Mouse (Mus musculus): ENCODE measurements at regions not wholly inside any gene's neighbourhood (a gene's known extent, or its start where the extent isn't known, plus 50 kb on each side); places are given as distances from the start of the nearest gene placed in this dataset.
"Not testable (repeated sequence)": the region's sequence is repeated elsewhere in the genome, so short reads cannot be mapped to it uniquely, and the experiment has no call there.

DNA sequence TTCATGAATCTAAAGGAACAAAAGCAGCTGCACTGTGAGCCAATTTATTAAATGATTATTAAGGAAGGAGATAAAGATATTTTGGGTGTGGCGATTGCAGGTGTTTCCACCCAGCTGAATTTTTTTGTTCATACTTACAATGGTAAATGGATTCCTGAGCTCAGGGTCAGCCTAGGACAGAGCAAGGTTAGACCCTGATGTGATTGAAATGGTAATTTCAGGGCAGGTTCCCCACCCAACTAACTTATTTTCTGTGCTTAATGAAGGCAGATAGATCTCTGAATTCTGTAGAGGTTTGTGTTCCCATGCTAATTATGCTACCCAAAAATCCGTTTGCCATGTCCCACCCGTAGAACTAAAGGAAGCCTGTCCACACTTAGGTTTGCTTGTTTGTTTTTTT lies 258.8 kb upstream of the St6gal2 start:
- DNase-seq = no peak

- no peak for DNase-seq
These were observed 258.4 kb upstream of the St6gal2 start for GRCm38 (mm10) chr17:55186826-55187225.

DNA sequence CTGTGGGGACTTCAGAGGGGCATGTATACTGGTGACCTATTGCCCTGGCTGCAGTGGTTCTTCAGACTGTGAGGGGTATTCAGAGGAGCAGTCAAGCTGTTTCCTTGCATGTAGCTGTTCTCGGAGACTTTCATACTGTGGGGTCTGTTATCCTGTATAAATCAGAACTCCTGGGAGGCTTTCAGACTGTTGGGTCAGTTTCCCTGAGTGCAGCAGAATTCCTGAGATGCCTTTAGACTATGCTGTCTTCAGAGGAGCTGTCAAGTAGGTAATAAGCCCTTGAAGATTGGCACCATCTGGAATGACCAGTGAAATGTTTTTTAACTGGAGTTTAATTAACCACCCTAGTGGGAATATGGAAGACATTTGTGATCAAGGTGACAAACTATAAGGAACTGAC lies 238.6 kb upstream of the St6gal2 start:
- DNase-seq = no peak

GRCm38 (mm10) chr17:55218176-55219099 lies 226.7 kb upstream of the St6gal2 start:
- DNase-seq = not testable (repeated sequence)

GRCm38 (mm10) chr17:55224058-55224457 lies 221.1 kb upstream of the St6gal2 start:
- DNase-seq = no peak

- DNase-seq = peak; percentile 31
These were observed 210.9 kb upstream of the St6gal2 start for GRCm38 (mm10) chr17:55234262-55234661.

- DNase-seq = no peak
These were observed 182.5 kb upstream of the St6gal2 start for GRCm38 (mm10) chr17:55262638-55263037.

DNA sequence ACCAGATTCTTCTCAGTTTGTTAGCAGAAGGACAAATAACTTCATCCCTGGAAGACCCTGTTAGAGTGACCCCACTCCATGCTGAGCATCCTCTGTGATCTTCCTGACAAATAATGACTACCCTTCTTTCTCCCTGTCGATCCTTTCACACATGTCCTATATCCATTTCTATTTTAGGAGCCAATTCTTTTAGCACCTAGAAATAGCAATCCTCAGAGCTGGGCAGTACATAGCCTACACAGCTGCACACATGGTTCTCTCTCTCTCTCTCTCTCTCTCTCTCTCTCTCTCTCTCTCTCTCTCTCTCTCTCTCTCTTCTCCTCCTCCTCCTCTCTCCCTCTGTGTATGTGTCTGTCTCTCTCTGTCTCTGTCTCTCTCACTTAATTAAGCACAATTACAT lies 168.6 kb upstream of the St6gal2 start:
- DNase-seq = no peak

DNA sequence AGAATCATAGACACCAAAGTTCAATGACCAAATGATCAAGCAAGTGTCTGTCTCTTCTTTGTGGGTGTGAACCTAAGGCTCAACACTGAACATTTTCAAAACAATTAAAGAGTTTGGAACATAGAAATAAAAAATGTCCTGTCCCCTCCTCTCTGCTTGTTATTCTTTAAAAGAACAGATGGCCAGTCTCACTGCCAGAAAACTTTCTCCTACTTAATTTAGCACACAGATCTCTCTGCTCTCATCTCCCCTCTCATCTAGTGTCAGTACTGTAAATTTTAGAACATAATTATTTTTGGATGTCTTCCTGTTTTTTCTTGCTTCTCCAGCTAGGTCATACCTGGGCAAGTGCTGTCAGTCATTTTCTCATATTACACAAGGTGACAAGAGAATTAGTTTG lies 163.9 kb upstream of the St6gal2 start:
- no peak for DNase-seq

GRCm38 (mm10) chr17:55288589-55288988 lies 156.6 kb upstream of the St6gal2 start:
- DNase-seq = no peak

- DNase-seq = no peak
These were observed 152.5 kb upstream of the St6gal2 start for GRCm38 (mm10) chr17:55292656-55293055.

DNA sequence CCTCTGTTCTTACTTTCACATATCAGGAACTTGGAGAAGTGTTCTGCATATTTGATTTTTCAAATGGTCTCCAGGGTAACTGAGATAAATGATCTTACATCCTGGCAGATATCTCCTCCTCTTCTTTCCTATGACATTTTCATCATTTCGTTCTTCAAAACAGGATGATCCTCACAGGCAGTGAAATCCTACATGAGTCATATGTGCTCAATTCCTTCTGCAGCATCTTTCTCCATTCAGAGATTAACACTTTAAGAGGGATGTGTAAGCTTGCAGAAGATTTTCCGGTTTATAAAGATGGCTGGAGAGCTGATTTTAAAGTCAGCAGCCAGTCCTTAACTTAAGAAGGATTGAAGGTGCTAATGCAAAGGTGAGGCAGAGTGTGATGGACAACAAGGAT lies 148.5 kb upstream of the St6gal2 start:
- no peak for DNase-seq

DNA sequence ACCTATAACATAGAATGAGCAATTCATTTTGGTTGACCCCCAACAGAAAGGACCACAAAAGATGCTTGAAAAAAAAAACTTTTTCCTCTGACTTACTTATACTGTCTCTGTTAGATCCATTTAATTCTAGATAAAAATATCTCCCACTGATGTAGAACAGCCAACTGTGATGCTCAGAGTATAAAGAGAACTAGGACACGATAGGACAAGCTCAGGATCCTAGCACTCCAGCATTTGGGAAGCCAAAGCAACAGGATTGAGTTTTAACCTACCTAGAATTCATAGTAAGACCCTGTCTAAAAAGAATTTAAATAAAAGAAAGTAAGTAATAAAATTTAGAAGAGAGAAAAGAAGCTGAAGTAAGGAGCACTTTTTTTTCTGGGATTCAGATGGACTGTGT lies 146.3 kb upstream of the St6gal2 start:
- no peak for DNase-seq

DNA sequence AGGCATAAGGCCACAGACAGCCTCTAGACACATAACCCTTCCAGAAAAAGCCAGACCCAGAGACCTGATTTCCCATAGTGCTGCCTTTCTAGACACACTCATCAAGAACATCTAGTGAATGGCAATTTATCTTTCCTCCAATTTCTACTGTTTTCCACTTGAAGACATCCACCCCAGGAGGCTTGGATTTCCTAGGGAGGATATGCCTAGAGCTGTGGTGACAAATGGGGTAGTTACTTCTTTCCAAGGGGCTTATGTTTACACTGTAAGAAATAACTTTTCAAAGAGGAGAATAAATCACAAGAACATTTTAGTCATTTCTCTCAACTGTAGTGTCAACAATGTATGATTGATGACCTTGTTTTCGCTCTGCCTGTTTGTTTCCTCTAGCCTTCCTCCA lies 124.2 kb upstream of the St6gal2 start:
- DNase-seq = no peak

DNA sequence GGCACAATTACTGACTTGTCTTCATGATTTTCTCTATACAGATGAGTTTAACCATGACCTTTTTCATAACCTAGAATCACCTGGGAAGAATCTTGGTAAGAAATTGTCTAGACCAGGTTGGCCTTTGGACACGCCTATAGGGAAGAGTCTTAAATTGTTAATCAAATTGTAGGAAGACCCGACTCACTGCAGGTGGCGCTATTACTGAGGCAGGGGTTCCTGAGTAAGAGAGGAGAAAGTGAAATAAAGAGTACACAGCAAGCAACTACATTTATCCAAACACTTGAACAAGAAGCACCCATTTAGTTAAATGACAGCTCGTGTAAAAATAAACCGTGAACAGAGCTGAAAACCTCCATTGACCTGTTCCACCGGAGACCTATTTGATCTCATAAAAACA lies 85.9 kb upstream of the St6gal2 start:
- DNase-seq = no peak

GRCm38 (mm10) chr17:55367064-55367463 lies 78.1 kb upstream of the St6gal2 start:
- no peak for DNase-seq

GRCm38 (mm10) chr17:55367464-55368207 lies 77.5 kb upstream of the St6gal2 start:
- no peak for DNase-seq

Measured in heart, adult 11 months (tissue).